Mouse (Mus musculus) bone marrow, adult 2 months (tissue): ENCODE results near the gene Tor4a. TPM values are rescaled to one million over a fixed set of nuclear protein-coding genes. Genes with fewer than 3 reads are reported as not detected.

Source experiments
- H3K27ac ChIP-seq: fragments of 200-500 bp; 2 replicates; pipeline ENCODE4 v1.5.1; 2012; ENCODE audit warnings: low read depth, mild to moderate bottlenecking, control low read depth, inconsistent platforms, low read length; ENCODE audit not compliant: control insufficient read depth, poor library complexity, insufficient read depth
- H3K4me1 ChIP-seq: fragments of 200-500 bp; 2 replicates; pipeline ENCODE4 v1.6.1; 2011; ENCODE audit warnings: low read length; ENCODE audit not compliant: control insufficient read depth, insufficient read depth
- H3K4me3 ChIP-seq: fragments of 200-500 bp; replicated peaks from 2 replicates; pipeline ENCODE3; 2011; ENCODE audit warnings: mild to moderate bottlenecking, low read depth, low read length, control low read depth; ENCODE audit not compliant: control insufficient read depth
- CTCF ChIP-seq: fragments of 200-500 bp; IDR thresholded peaks from 2 replicates; pipeline ENCODE4 v1.5.1; 2011; ENCODE audit warnings: low read length, control low read depth; ENCODE audit not compliant: control insufficient read depth, insufficient read depth
- POLR2A ChIP-seq: fragments of 200-500 bp; IDR thresholded peaks from 2 replicates; pipeline ENCODE4 v1.6.1; 2011; ENCODE audit warnings: low read depth, mild to moderate bottlenecking, control low read depth, low read length, borderline replicate concordance; ENCODE audit not compliant: control insufficient read depth
- WGBS: fragments of 180-500 bp; shearing (Covaris S2); methylation state at CpG from one replicate; pipeline ENCODE4 v1.1.7; 2018; 5-methylcytosine and 5-hydroxymethylcytosine counted together
- polyA plus RNA-seq: library from polyadenylated mRNA; stranded (reverse); fragments of >200 nt; gene quantifications from 2 replicates; pipeline ENCODE4 v1.2.4, GENCODE M21; 2011; ENCODE audit warnings: low replicate concordance; ENCODE audit not compliant: missing spikeins, insufficient read depth, insufficient read length

The Tor4a gene
- polyA plus RNA-seq, 1 experiment = 8.9 TPM

- Histone ChIP-seq H3K27ac (0 out of 2 replicates have a peak overlapping the region, but pooled peaks have one; percentile 74), H3K4me1 (no peaks in the 10 kb centered on the region), H3K4me3 (no peak overlapping the region)
- 75% methylated on average over 6 of the region's 6 CpGs for WGBS
- TF ChIP-seq POLR2A (no peak), CTCF (no peak)
Observed at GRCm38 (mm10) chr2:25228995-25229530, 32.4 kb upstream of the Tor4a start.

- Histone ChIP-seq H3K4me1 (no peaks in the 10 kb centered on the region), H3K4me3 (peak overlapping the region; percentile 54), H3K27ac (peak overlapping the region; percentile 74)
- TF ChIP-seq CTCF (peak; percentile 99), POLR2A (no peak)
- under 1% methylated on average over 7 of the region's 7 CpGs for WGBS
Observed at GRCm38 (mm10) chr2:25228431-25228889, 31.8 kb upstream of the Tor4a start.

- Histone ChIP-seq H3K4me3 (no peak overlapping the region), H3K4me1 (no peaks in the 10 kb centered on the region), H3K27ac (no peak overlapping the region)
- no peak for TF ChIP-seq POLR2A
- no peak for TF ChIP-seq CTCF
- WGBS = 85% methylated on average over 4 of the region's 4 CpGs
Observed at GRCm38 (mm10) chr2:25227406-25227805, 30.7 kb upstream of the Tor4a start.

GRCm38 (mm10) chr2:25226864-25227263 lies 30.2 kb upstream of the Tor4a start:
- H3K4me1 ChIP-seq = no peaks in the 10 kb centered on the region; the same call in 1 of the 2 replicates
- WGBS = 82% methylated on average over 5 of the region's 5 CpGs
- H3K27ac ChIP-seq = no peak overlapping the region
- no peak overlapping the region for H3K4me3 ChIP-seq
- TF ChIP-seq CTCF = no peak
- TF ChIP-seq POLR2A = no peak

- no peak for TF ChIP-seq CTCF
- no peak for TF ChIP-seq POLR2A
- Histone ChIP-seq H3K4me3 (no peak overlapping the region), H3K27ac (no peak overlapping the region; the same call in 1 of the 2 replicates), H3K4me1 (no peaks in the 10 kb centered on the region; the same call in 1 of the 2 replicates)
- WGBS = 82% methylated on average over 8 of the region's 8 CpGs
Observed at GRCm38 (mm10) chr2:25225811-25226379, 29.2 kb upstream of the Tor4a start.

GRCm38 (mm10) chr2:25224766-25225752 lies 28.4 kb upstream of the Tor4a start:
- Histone ChIP-seq H3K4me1 (no peaks in the 10 kb centered on the region; the same call in 1 of the 2 replicates), H3K4me3 (peak overlapping the region; percentile 75), H3K27ac (peak overlapping the region; percentile 91)
- 2% methylated on average over 41 of the region's 41 CpGs for WGBS
- no peak for TF ChIP-seq CTCF
- TF ChIP-seq POLR2A = peak; percentile 89; the same call in 1 of the 2 replicates

- TF ChIP-seq POLR2A = peak; percentile 99
- peak; percentile 10; the same call in 1 of the 2 replicates for TF ChIP-seq CTCF
- 0% methylated on average over 17 of the region's 17 CpGs for WGBS
- Histone ChIP-seq H3K4me1 (no peaks in the 10 kb centered on the region; the same call in 1 of the 2 replicates), H3K4me3 (peak within 1 kb of the TSS; percentile 98), H3K27ac (peak within 1 kb of the TSS; percentile 100)
Observed at GRCm38 (mm10) chr2:25224492-25224765, 27.7 kb upstream of the Tor4a start, which contains the start of gene Tubb4b. Gene Tubb4b (minus strand): TSS chr2:25224702.

GRCm38 (mm10) chr2:25223681-25224491 lies 27.2 kb upstream of the Tor4a start:
- TF ChIP-seq CTCF = peak; percentile 13; the same call in 1 of the 2 replicates
- TF ChIP-seq POLR2A = no peak
- peak overlapping the region; percentile 100 for H3K27ac ChIP-seq
- 1% methylated on average over 52 of the region's 53 CpGs for WGBS
- H3K4me1 ChIP-seq = no peaks in the 10 kb centered on the region; the same call in 1 of the 2 replicates
- H3K4me3 ChIP-seq = peak overlapping the region; percentile 98
